Mouse (Mus musculus) ES-Bruce4 (cell line): ENCODE data around the gene Tnnt2.

Source experiments
- CTCF ChIP-seq: IDR thresholded peaks from one replicate; pipeline ENCODE4 v1.8.1; 2011; ENCODE audit warnings: low read depth, low read length
- EP300 ChIP-seq: IDR thresholded peaks from 2 replicates; pipeline ENCODE4 v1.6.1; 2011; ENCODE audit warnings: low read depth, low read length; ENCODE audit not compliant: insufficient read depth
- POLR2A ChIP-seq: IDR thresholded peaks from one replicate; pipeline ENCODE4 v1.8.1; 2011; ENCODE audit warnings: low read length; ENCODE audit not compliant: insufficient read depth

- TF ChIP-seq POLR2A: no peak
- TF ChIP-seq CTCF: peak; percentile 90
- no peak for TF ChIP-seq EP300
These were observed 25.0 kb upstream of the Tnnt2 start for GRCm38 (mm10) chr1:135811016-135811646.
